Mouse (Mus musculus): ENCODE data around the gene Dnajc9. TPM values are rescaled to one million over a fixed set of nuclear protein-coding genes. Genes with fewer than 3 reads are reported as not detected.

Gene Dnajc9
- polyA plus RNA-seq, 1 experiment: 19.8 TPM

Other genes with a start within 250 kb of the Dnajc9 start
- 0.54 and 0.59 TPM in 2 replicates for gene Kcnk5, start 207.1 kb downstream of the Dnajc9 start, polyA plus RNA-seq (2012; ENCODE audit: insufficient read depth, insufficient read length, missing spikeins)
- gene Kcnk16, start 119.7 kb downstream of the Dnajc9 start, polyA plus RNA-seq (2012; ENCODE audit: insufficient read depth, insufficient read length, missing spikeins): not detected in 2 replicates
- 92.5 and 106 TPM in 2 replicates for gene Nudt13, start 94.2 kb downstream of the Dnajc9 start, polyA plus RNA-seq (2012; ENCODE audit: insufficient read depth, insufficient read length, missing spikeins)
- gene Ecd, start 40.8 kb downstream of the Dnajc9 start, polyA plus RNA-seq (2012; ENCODE audit: insufficient read depth, insufficient read length, missing spikeins): 18.7 and 18.9 TPM in 2 replicates
- 51.1 and 52.7 TPM in 2 replicates for gene Fam149b, start 40.7 kb downstream of the Dnajc9 start, polyA plus RNA-seq (2012; ENCODE audit: insufficient read depth, insufficient read length, missing spikeins)
- gene Mrps16, start 4.7 kb upstream of the Dnajc9 start, polyA plus RNA-seq (2012; ENCODE audit: insufficient read depth, insufficient read length, missing spikeins): 161 and 166 TPM in 2 replicates
- gene Cfap70, start 63.3 kb upstream of the Dnajc9 start, polyA plus RNA-seq (2012; ENCODE audit: insufficient read depth, insufficient read length, missing spikeins): not detected in 2 replicates
- gene Anxa7, start 91.2 kb upstream of the Dnajc9 start, polyA plus RNA-seq (2012; ENCODE audit: insufficient read depth, insufficient read length, missing spikeins): 77.1 and 98.1 TPM in 2 replicates
- not detected in 2 replicates for gene Mss51, start 108.0 kb upstream of the Dnajc9 start, polyA plus RNA-seq (2012; ENCODE audit: insufficient read depth, insufficient read length, missing spikeins)
- gene Ppp3cb, start 157.7 kb upstream of the Dnajc9 start, polyA plus RNA-seq (2012; ENCODE audit: insufficient read depth, insufficient read length, missing spikeins): 53.9 and 58.3 TPM in 2 replicates

All from brown adipose tissue, adult 24 weeks (tissue).